Mouse (Mus musculus) heart, adult 18-20 months (tissue): ENCODE measurements around the gene Ppm1b. TPM values are rescaled to one million over a fixed set of nuclear protein-coding genes. Genes with fewer than 3 reads are reported as not detected.

Experiments used
- DNase-seq, 2 experiments: peaks; one replicate each; pipeline ENCODE4 v3.0.0; 2021 to 2022; ENCODE audit warnings: mixed read lengths in 1 of 2
- total RNA-seq, 2 experiments: library from RNA; stranded (reverse); gene quantifications; 2 replicates each; pipeline ENCODE4 v1.2.3; 2021

Ppm1b gene
- total RNA-seq, 2 experiments from 2014 or later: 123 to 129 TPM

DNA sequence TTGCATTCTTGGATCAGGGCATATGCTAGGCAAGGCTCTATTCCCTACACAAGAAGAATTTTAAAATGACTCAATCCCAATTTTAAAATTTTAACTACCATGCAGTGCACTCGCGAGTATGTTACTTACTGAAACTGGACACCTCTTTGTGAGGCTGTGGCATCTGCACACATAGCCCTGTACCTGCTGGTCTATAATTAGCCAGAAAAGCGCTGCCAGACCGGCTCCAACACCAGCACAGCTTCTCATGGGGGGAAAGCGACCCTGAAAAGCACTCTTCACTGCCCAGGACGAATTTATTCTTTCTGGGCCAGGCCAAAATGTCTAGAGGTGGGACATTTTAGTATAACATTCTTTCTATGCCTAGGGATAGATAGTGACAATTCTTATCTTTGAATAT, 114.1 kb downstream of the Ppm1b start:
- no peak for DNase-seq

DNA sequence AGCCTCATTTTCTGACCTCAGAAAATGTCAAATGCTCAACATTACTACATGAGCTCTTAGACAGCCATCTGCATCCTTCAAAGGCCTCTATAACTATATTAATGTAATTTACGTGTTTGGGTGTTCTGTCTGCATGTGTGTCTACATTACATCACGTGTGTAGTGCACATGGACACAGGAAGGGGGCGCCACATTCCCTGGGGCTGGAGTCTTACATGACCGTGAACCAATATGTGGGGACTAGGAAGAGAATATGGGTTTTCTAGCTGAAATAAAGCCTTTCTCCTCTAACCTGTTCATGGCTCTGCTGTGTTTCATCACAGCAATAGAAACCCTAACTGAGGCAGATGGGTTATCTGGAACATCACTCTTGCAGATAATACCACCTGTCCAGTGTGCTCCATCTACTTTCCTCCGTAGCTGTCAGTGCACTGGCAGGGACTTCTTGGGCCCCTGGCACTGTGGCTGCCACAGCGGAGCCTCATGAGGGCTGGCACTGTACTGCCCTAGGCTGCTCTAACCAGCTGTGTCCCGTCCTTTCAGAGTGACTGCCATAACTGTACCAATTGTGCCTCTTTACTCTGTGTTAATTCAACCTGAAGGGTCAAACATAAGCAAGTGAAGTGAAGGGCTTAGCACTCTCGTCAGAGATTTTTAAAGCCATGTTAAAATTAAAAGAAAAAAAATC, 114.7 kb downstream of the Ppm1b start:
- no peak for DNase-seq

DNA sequence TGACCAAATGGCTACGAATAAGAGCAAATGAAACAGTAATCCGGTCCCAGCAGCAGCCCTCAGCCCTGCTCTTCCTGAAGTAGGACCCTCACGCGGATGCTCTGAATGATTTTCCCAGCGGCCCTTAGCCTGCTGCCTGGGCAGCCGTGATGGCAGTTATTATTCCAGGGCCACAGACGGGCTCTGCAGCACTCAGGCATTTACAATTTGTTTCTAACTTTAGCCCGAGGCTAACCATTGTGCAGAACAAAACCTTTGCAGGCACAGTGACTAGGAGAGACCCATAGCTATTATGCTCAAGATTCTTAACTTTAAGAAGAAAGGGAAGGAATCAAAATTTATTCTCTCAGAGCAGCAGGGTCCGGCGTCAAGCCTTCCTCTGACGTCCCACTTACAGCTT, 115.8 kb downstream of the Ppm1b start:
- DNase-seq: no peak

DNA sequence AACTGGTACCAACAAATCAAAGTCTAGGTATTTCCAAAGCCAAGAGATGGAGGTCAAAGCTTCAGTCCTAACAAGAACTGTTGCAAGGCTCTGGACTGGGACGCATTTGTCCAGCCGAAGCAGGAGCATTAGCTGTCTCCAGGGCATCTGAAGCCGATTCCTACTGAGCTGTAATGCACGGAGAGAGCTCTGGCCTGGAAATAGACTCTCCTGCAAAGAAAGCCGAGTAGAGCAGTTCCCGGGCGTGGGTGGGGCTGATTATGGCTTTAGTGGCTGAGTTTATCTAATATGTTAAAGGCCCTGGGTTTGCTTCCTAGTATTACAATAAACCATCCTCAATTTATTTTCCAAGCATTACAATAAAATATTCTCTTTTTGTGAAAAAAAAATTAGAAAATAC, 116.7 kb downstream of the Ppm1b start:
- DNase-seq: no peak

Other genes starting within 250 kb of the Ppm1b start
- gene Lrpprc, start 166.0 kb upstream of the Ppm1b start, total RNA-seq: 100 to 1,000 TPM; 134 to 150 TPM
- gene Slc3a1, start 71.6 kb downstream of the Ppm1b start, total RNA-seq: not detected
- 100 to 1,000 TPM; 115 to 119 TPM for gene Prepl, start 133.5 kb downstream of the Ppm1b start, total RNA-seq
- gene Camkmt, start 133.8 kb downstream of the Ppm1b start, total RNA-seq: 1 to 10 TPM; 2.2 to 3.3 TPM